Mouse (Mus musculus) olfactory bulb, adult 2 months (tissue): ENCODE measurements around the gene March11.

Source experiments
- CTCF ChIP-seq: fragments of 200-500 bp; IDR thresholded peaks from 2 replicates; pipeline ENCODE4 v1.5.1; 2012; ENCODE audit warnings: low read depth, mild to moderate bottlenecking, low read length, moderate library complexity; ENCODE audit not compliant: insufficient read depth
- POLR2A ChIP-seq: fragments of 200-500 bp; IDR thresholded peaks from 2 replicates; pipeline ENCODE4 v1.6.1; 2012; ENCODE audit warnings: mild to moderate bottlenecking, low read depth, low read length, moderate library complexity; ENCODE audit not compliant: insufficient read depth

- TF ChIP-seq CTCF (no peak), POLR2A (no peak)
These were observed 29.5 kb downstream of the March11 start for GRCm38 (mm10) chr15:26338343-26338742.
